Mouse (Mus musculus): ENCODE measurements at regions not wholly inside any gene's neighbourhood (a gene's known extent, or its start where the extent isn't known, plus 50 kb on each side); places are given as distances from the start of the nearest gene placed in this dataset.

DNA sequence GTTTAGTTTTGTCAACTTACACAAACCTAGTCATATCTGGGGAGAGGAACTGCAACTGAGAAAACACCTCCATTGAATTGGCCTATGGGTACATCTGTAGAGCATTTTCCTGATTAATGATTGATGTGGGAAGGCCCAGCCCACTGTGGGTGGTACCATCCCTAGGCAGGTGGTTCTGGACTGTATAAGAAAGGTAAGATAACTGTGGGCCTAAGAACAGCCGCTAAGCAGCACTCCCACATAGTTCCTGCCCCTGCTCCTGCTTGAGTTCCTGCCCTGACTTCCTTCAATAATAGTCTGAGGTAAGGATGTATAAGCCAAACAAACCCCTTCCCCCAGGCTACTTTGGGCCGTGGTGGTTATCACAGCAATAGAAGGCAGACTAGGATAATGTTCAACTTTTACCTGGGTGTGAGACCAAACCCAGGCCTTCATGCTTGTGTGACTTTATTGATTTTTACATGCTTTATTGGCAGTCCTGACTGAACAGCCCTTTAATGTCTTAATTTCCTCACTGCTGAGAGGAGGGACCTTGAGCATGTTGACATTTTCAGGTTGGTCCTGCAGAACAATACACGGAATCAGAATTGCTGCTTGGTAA, 78.8 kb upstream of the Camk1g start:
- TF ChIP-seq GATA1 (IDR thresholded peaks at IDR 0.05; ENCODE audit: borderline replicate concordance, low read length) (no peak), CTCF (IDR thresholded peaks at IDR 0.05; ENCODE audit: low read depth, low read length) (no peak)
